Mouse (Mus musculus): ENCODE results near the gene Pde8b. TPM values are rescaled to one million over a fixed set of nuclear protein-coding genes. Genes with fewer than 3 reads are reported as not detected.

Pde8b gene
- polyA plus RNA-seq, 1 experiment from 2014 or later, result 1.5 TPM

GRCm38 (mm10) chr13:95202151-95202758, 47.9 kb downstream of the Pde8b start:
- DNase-seq (ENCODE audit: low spot score), result no peak
- Histone ChIP-seq H3K9me3 (replicated peaks) (no peaks in the 10 kb centered on the region), H3K36me3 (no peaks in the 10 kb centered on the region), H3K4me3 (no peak overlapping the region), H3K27ac (replicated peaks) (no peak overlapping the region), H3K27me3 (ENCODE audit: low read depth, poor library complexity, severe bottlenecking) (no peaks in the 10 kb centered on the region), H3K4me1 (no peaks in the 10 kb centered on the region)
- 89% methylated on average over 3 of the region's 3 CpGs for WGBS

GRCm38 (mm10) chr13:95200817-95201216, 49.3 kb downstream of the Pde8b start:
- 88% methylated on average over 8 of the region's 8 CpGs for WGBS
- Histone ChIP-seq H3K4me1 (peaks cover 8% of the 10 kb centered on the region), H3K27ac (replicated peaks) (no peak overlapping the region)

DNA sequence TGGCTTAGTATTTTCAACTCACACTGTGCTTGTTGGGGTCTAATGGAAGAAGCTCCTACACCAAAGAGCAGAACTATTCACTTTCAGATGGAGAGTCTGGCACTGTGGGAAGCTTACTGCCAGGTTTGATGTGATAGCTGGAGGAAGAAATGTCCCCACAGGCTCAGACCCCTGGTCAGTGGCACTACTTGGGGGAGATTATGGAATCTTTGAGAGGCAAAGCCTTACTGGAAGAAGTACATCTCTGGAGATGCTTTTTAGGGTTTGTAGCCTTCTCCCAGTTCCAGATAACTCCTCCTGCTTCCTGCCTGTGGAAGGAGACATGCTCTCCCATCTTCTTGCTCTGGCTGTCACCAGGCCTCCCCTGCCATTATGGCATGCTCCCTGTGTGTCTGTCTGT, 50.1 kb downstream of the Pde8b start:
- H3K4me1 ChIP-seq, result peaks cover 16% of the 10 kb centered on the region

More at GRCm38 (mm10) chr13:95200817-95201216, 49.3 kb downstream of the Pde8b start:
- no peaks in the 10 kb centered on the region for H3K36me3 ChIP-seq
- H3K9me3 ChIP-seq (replicated peaks), result no peaks in the 10 kb centered on the region
- DNase-seq (ENCODE audit: low spot score), result no peak
- no peak overlapping the region for H3K4me3 ChIP-seq
- H3K27me3 ChIP-seq (ENCODE audit: low read depth, poor library complexity, severe bottlenecking), result no peaks in the 10 kb centered on the region

DNA sequence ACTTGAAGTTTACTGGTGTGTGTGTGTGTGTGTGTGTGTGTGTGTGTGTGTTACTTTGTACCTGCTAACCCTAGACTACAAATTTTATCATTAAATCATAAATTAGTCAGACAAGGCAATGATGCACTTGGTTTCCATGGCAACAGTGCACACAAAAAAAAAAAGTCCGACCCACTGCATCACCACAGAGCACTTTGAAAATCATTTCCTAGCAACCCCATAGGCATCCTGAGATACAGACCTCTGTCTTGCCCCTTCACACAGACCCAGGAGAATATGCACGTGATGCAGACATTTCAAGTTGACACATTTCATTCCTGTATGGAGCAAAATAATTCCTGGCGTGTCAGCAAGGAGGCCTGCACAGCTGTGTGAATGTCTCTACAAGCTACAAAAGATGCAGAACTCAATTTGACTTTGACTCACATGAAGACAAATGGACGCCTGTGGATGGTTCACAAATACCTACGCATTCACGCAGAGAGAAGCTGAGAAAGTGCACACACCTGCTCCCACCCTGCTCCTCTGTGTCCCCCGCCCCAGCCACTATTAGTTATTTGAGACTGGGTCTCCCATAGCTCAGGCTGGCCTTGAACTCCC, 53.9 kb downstream of the Pde8b start:
- peaks cover 16% of the 10 kb centered on the region for H3K4me1 ChIP-seq
- no peak for DNase-seq (ENCODE audit: low spot score)
- H3K27me3 ChIP-seq (ENCODE audit: low read depth, poor library complexity, severe bottlenecking), result no peaks in the 10 kb centered on the region
- H3K9me3 ChIP-seq (replicated peaks), result no peaks in the 10 kb centered on the region
- 67% methylated on average over 7 of the region's 7 CpGs for WGBS
- H3K4me3 ChIP-seq, result no peak overlapping the region
- H3K27ac ChIP-seq (replicated peaks), result no peak overlapping the region
- H3K36me3 ChIP-seq, result no peaks in the 10 kb centered on the region

More for the DNA sequence above, 50.1 kb downstream of the Pde8b start:
- no peaks in the 10 kb centered on the region for H3K27me3 ChIP-seq (ENCODE audit: low read depth, poor library complexity, severe bottlenecking)
- no peaks in the 10 kb centered on the region for H3K9me3 ChIP-seq (replicated peaks)
- no peak overlapping the region for H3K27ac ChIP-seq (replicated peaks)
- H3K4me3 ChIP-seq, result no peak overlapping the region
- no peaks in the 10 kb centered on the region for H3K36me3 ChIP-seq
- DNase-seq (ENCODE audit: low spot score), result no peak

GRCm38 (mm10) chr13:95191951-95192350, 58.2 kb downstream of the Pde8b start:
- Histone ChIP-seq H3K27me3 (ENCODE audit: low read depth, poor library complexity, severe bottlenecking) (no peaks in the 10 kb centered on the region), H3K36me3 (no peaks in the 10 kb centered on the region), H3K27ac (replicated peaks) (no peak overlapping the region), H3K9me3 (replicated peaks) (no peaks in the 10 kb centered on the region), H3K4me3 (no peak overlapping the region), H3K4me1 (peaks cover 16% of the 10 kb centered on the region)
- 94% methylated on average over 5 of the region's 5 CpGs for WGBS
- DNase-seq (ENCODE audit: low spot score), result no peak

DNA sequence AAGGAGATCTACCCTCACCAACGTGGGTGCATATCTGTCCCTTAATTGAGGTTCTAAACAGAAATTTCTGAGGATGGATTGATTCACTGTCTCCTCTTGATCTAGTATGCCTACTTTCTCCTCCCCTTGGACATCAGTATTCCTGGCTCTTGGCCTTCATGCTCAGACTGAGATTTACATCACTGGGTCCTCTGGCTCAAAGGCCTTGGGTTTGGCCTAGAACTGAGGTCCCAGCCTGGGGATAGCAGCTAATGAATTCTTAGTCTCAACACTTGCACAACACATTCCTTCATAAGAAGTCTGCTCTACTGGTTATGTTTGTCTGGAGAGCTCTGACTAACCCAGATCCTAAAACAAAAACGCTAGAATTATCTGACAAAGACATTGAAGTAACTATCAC, 61.0 kb downstream of the Pde8b start:
- Histone ChIP-seq H3K27me3 (ENCODE audit: low read depth, poor library complexity, severe bottlenecking) (no peaks in the 10 kb centered on the region), H3K27ac (replicated peaks) (no peak overlapping the region), H3K36me3 (no peaks in the 10 kb centered on the region), H3K4me3 (no peak overlapping the region), H3K4me1 (0 out of 2 replicates have a peak, but pooled peaks cover 4% of the 10 kb centered on the region), H3K9me3 (replicated peaks) (no peaks in the 10 kb centered on the region)
- 87% methylated on average over 2 of the region's 2 CpGs for WGBS
- DNase-seq (ENCODE audit: low spot score), result no peak

DNA sequence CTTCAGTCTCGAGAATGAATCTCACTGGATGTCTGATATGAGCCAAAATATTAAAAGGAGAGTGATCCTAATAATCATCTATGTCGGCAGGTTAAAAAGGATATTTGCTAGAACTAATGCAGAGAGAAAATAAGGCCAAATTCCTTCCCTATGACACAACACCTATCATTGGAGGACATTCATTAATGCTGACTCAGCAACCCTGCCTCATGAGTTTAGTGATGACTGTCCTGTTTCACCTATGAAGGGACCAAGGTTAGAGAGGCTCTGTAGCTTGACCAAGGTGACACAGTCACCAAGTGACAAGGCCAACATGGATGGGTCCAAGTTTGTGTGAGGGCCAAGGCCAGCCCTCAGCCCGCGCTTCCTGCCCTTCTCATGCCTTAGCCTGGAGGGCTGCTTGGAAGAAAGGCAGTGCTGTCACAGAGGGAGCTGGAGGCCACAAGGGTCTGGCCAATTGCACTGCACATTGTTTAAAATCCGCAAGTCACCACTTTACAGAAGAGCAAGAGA, 62.9 kb downstream of the Pde8b start:
- Histone ChIP-seq H3K27ac (replicated peaks) (no peak overlapping the region), H3K4me3 (no peak overlapping the region), H3K27me3 (ENCODE audit: low read depth, poor library complexity, severe bottlenecking) (no peaks in the 10 kb centered on the region), H3K4me1 (0 out of 2 replicates have a peak, but pooled peaks cover 4% of the 10 kb centered on the region), H3K36me3 (no peaks in the 10 kb centered on the region), H3K9me3 (replicated peaks) (no peaks in the 10 kb centered on the region)
- WGBS, result 93% methylated on average over 5 of the region's 5 CpGs
- no peak for DNase-seq (ENCODE audit: low spot score)

- H3K9me3 ChIP-seq (replicated peaks), result no peaks in the 10 kb centered on the region
- H3K4me3 ChIP-seq, result no peak overlapping the region
- WGBS, result 84% methylated on average over 4 of the region's 4 CpGs
- H3K27ac ChIP-seq (replicated peaks), result no peak overlapping the region
- H3K36me3 ChIP-seq, result no peaks in the 10 kb centered on the region
- H3K27me3 ChIP-seq (ENCODE audit: low read depth, poor library complexity, severe bottlenecking), result no peaks in the 10 kb centered on the region
- no peak for DNase-seq (ENCODE audit: low spot score)
- 0 out of 2 replicates have a peak, but pooled peaks cover 4% of the 10 kb centered on the region for H3K4me1 ChIP-seq
Observed at GRCm38 (mm10) chr13:95186741-95187035, 63.4 kb downstream of the Pde8b start.

GRCm38 (mm10) chr13:95185891-95186740, 64.0 kb downstream of the Pde8b start:
- 63% methylated on average over 10 of the region's 10 CpGs for WGBS

DNA sequence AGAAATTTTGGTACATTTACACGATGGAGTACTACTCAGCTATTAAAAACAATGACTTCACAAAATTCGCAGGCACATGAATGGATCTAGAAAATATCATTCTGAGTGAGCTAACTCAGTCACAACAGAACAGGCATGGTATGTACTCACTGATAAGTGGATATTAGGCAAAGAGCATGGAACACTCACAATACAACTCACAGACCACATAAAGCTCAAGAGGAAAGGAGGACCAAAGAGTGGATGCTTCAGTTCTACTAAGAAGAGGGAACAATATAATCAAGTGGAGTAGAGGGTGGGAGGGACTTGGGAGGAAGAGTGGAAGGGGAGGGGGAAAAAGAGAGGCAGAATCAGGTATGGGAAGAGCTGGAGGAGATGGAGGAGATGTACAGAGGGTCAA, 66.5 kb downstream of the Pde8b start:
- WGBS, result 84% methylated on average over 2 of the region's 2 CpGs
- no peaks in the 10 kb centered on the region for H3K27me3 ChIP-seq (ENCODE audit: low read depth, poor library complexity, severe bottlenecking)
- no peak for DNase-seq (ENCODE audit: low spot score)
- H3K27ac ChIP-seq (replicated peaks), result no peak overlapping the region
- H3K4me3 ChIP-seq, result no peak overlapping the region
- 0 out of 2 replicates have a peak, but pooled peaks cover 4% of the 10 kb centered on the region for H3K4me1 ChIP-seq
- no peaks in the 10 kb centered on the region for H3K9me3 ChIP-seq (replicated peaks)
- no peaks in the 10 kb centered on the region for H3K36me3 ChIP-seq

More at GRCm38 (mm10) chr13:95185891-95186740, 64.0 kb downstream of the Pde8b start:
- H3K4me1 ChIP-seq, result 0 out of 2 replicates have a peak, but pooled peaks cover 4% of the 10 kb centered on the region
- no peak overlapping the region for H3K27ac ChIP-seq (replicated peaks)
- H3K36me3 ChIP-seq, result no peaks in the 10 kb centered on the region
- H3K4me3 ChIP-seq, result no peak overlapping the region
- no peaks in the 10 kb centered on the region for H3K27me3 ChIP-seq (ENCODE audit: low read depth, poor library complexity, severe bottlenecking)
- no peaks in the 10 kb centered on the region for H3K9me3 ChIP-seq (replicated peaks)
- DNase-seq (ENCODE audit: low spot score), result no peak

DNA sequence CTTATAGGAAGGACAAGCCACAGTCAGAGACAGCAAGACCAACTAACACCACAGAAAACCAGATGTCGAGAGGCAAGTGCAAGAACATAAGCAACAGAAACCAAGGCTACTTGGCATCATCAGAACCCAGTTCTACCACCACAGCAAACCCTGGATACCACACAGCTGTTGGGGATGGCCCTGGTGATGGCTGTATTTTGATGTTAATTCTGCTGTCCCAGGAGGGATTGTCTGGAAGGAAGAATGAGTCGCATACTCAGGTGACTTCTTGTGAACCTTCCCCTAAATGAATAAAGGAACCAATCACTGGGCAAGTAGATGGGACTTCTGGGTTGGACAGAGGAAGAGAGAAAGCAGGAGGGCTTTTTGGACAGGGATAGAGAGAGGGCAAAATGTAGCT, 69.9 kb downstream of the Pde8b start:
- no peak overlapping the region for H3K4me3 ChIP-seq
- H3K4me1 ChIP-seq, result 0 out of 2 replicates have a peak, but pooled peaks cover 2% of the 10 kb centered on the region
- 80% methylated on average over 2 of the region's 2 CpGs for WGBS
- no peaks in the 10 kb centered on the region for H3K9me3 ChIP-seq (replicated peaks)
- DNase-seq (ENCODE audit: low spot score), result no peak
- H3K27me3 ChIP-seq (ENCODE audit: low read depth, poor library complexity, severe bottlenecking), result no peaks in the 10 kb centered on the region
- H3K27ac ChIP-seq (replicated peaks), result no peak overlapping the region
- no peaks in the 10 kb centered on the region for H3K36me3 ChIP-seq

GRCm38 (mm10) chr13:95177326-95177725, 72.8 kb downstream of the Pde8b start:
- H3K27ac ChIP-seq (replicated peaks), result no peak overlapping the region
- DNase-seq (ENCODE audit: low spot score), result no peak
- no peaks in the 10 kb centered on the region for H3K36me3 ChIP-seq
- H3K4me1 ChIP-seq, result 0 out of 2 replicates have a peak, but pooled peaks cover 2% of the 10 kb centered on the region
- 72% methylated on average over 9 of the region's 9 CpGs for WGBS
- no peaks in the 10 kb centered on the region for H3K9me3 ChIP-seq (replicated peaks)
- no peak overlapping the region for H3K4me3 ChIP-seq
- H3K27me3 ChIP-seq (ENCODE audit: low read depth, poor library complexity, severe bottlenecking), result no peaks in the 10 kb centered on the region

DNA sequence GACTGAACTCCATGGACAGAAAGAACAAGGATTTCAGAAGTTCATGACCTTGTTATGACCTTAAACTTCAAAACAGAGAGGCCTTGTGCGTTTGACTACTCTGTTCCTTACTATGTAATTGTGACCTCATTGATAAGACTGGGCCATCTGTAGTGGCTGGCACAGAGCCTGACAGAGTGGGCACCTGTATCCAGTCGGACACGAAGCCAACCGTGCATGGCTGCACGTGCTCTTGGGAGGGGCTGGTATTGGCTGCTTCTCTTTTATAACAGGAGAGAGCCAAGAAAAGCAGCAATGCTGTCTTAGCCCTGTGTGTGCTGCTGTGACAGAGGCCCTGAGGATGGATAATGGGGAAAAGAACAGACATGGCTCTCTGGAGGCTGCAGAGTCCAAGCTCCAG, 73.7 kb downstream of the Pde8b start:
- Histone ChIP-seq H3K36me3 (no peaks in the 10 kb centered on the region), H3K4me3 (no peak overlapping the region), H3K9me3 (replicated peaks) (no peaks in the 10 kb centered on the region), H3K27me3 (ENCODE audit: low read depth, poor library complexity, severe bottlenecking) (no peaks in the 10 kb centered on the region), H3K4me1 (0 out of 2 replicates have a peak, but pooled peaks cover 2% of the 10 kb centered on the region), H3K27ac (replicated peaks) (no peak overlapping the region)
- no peak for DNase-seq (ENCODE audit: low spot score)
- 91% methylated on average over 5 of the region's 5 CpGs for WGBS

All from midbrain, embryonic 10.5 days (tissue).